Mouse (Mus musculus): ENCODE measurements around the gene Tmem234. TPM values are rescaled to one million over a fixed set of nuclear protein-coding genes. Genes with fewer than 3 reads are reported as not detected.

The Tmem234 gene
- polyA plus RNA-seq, 1 experiment from 2014 or later: 186 TPM

DNA sequence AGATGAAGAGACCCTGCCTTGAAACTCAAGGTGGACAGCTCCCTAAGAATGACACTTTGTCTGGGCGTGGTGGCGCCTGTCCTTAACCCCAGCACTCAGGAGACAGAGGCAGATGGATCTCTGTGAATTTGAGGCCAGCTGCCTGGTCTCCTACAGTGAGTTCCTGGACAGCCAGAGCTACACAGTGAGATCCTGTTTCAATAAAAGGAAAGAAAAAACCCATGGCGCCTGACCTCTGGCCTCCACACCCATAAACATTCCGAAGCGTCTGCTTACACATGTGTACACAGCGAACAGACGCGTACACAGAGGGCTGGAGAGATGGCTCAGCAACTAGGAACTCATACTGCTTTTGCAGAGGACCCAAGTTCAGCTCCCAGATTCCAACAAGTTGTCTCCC lies 36.8 kb upstream of the Tmem234 start:
- H3K27me3 ChIP-seq (replicated peaks; ENCODE audit: control insufficient read depth, insufficient read depth, low read length): no peaks in the 10 kb centered on the region
- peak; percentile 74 for ATAC-seq
- H3K9me3 ChIP-seq (ENCODE audit: control insufficient read depth, low read length): no peaks in the 10 kb centered on the region
- WGBS: 16% methylated on average over 8 of the region's 8 CpGs
- H3K4me3 ChIP-seq (ENCODE audit: low read length): no peak overlapping the region
- no peak overlapping the region for H3K4me2 ChIP-seq (ENCODE audit: low read depth, low read length)
- no peak overlapping the region for H3K9ac ChIP-seq (ENCODE audit: low read depth, low read length)
- no peaks in the 10 kb centered on the region for H3K36me3 ChIP-seq (ENCODE audit: control insufficient read depth, insufficient read depth, low read length)
- H3K4me1 ChIP-seq (ENCODE audit: control insufficient read depth, insufficient read depth, low read length): peaks cover 6% of the 10 kb centered on the region; the same call in 1 of the 2 replicates
- 0 out of 2 replicates have a peak overlapping the region, but pooled peaks have one; percentile 17 for H3K27ac ChIP-seq (ENCODE audit: low read length)

DNA sequence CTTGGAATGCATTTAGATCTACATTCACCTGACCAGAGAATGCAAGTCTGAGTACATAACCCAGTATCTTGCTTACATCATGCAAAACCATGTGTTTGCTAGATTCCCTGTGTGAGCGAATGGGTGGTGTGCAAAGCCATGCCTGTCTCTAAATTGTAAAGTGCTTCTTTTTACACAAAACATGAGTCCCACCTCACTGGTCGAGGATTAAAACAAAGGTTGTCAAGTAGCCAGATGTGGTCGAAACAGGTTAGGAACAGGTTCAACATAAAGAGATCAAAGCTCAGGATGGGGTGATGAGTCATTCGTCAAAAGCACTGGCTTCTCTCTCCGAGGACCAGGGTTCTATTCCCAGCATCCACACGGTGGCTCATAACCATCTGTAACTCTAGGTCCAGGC lies 35.3 kb upstream of the Tmem234 start:
- no peaks in the 10 kb centered on the region for H3K9me3 ChIP-seq (ENCODE audit: control insufficient read depth, low read length)

DNA sequence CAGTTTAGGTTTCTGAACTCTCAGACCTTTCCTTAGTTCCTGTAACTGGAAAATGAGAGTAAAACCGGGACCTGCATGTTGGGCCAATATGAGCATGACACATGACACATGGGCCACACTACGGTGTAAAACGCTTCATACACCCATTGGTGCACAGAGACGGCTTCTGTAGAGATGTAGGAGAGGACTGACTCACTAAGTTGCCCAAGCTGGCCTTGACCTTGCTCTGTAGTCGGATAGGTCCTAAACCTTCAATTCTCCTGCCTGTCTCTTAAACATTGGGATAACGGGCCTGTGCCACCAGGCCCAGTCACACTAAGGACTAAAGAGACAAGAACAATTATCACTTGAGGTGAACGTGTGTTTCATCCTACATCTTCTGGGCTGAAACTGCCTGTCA lies 32.1 kb upstream of the Tmem234 start:
- Histone ChIP-seq H3K36me3 (ENCODE audit: control insufficient read depth, insufficient read depth, low read length) (no peaks in the 10 kb centered on the region), H3K27me3 (replicated peaks; ENCODE audit: control insufficient read depth, insufficient read depth, low read length) (no peaks in the 10 kb centered on the region), H3K9ac (ENCODE audit: low read depth, low read length) (no peak overlapping the region), H3K4me1 (ENCODE audit: control insufficient read depth, insufficient read depth, low read length) (peaks cover 4% of the 10 kb centered on the region; the same call in 1 of the 2 replicates), H3K9me3 (ENCODE audit: control insufficient read depth, low read length) (no peaks in the 10 kb centered on the region), H3K4me3 (ENCODE audit: low read length) (no peak overlapping the region), H3K4me2 (ENCODE audit: low read depth, low read length) (no peak overlapping the region), H3K27ac (ENCODE audit: low read length) (no peak overlapping the region)
- ATAC-seq: no peak
- WGBS: 93% methylated on average over 7 of the region's 7 CpGs

More for the DNA sequence above, 35.3 kb upstream of the Tmem234 start:
- Histone ChIP-seq H3K27ac (ENCODE audit: low read length) (no peak overlapping the region), H3K9ac (ENCODE audit: low read depth, low read length) (no peak overlapping the region), H3K4me1 (ENCODE audit: control insufficient read depth, insufficient read depth, low read length) (peaks cover 6% of the 10 kb centered on the region; the same call in 1 of the 2 replicates), H3K36me3 (ENCODE audit: control insufficient read depth, insufficient read depth, low read length) (no peaks in the 10 kb centered on the region), H3K4me3 (ENCODE audit: low read length) (no peak overlapping the region), H3K4me2 (ENCODE audit: low read depth, low read length) (no peak overlapping the region), H3K27me3 (replicated peaks; ENCODE audit: control insufficient read depth, insufficient read depth, low read length) (no peaks in the 10 kb centered on the region)
- ATAC-seq: no peak
- WGBS: 81% methylated on average over 6 of the region's 6 CpGs

DNA sequence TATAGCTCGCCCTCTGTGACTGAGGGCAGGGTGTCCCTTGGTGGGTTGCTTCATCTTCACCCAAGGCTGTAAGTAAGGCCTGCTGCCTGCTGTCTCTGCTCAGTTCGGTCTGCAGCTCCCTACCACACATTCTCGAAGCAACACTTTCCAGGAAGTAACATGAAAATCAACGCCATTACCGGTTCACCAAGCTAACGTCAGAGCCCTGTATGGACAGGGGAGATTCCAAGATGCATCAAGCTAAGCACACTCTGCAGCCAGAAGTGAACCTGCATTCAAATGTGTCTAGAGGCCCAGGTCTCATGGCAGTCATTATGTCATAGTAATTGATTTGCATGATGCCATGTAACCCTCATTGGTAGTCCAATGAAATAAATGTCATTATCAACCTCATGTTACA lies 30.4 kb upstream of the Tmem234 start:
- Histone ChIP-seq H3K36me3 (ENCODE audit: control insufficient read depth, insufficient read depth, low read length) (no peaks in the 10 kb centered on the region), H3K4me1 (ENCODE audit: control insufficient read depth, insufficient read depth, low read length) (no peaks in the 10 kb centered on the region), H3K9me3 (ENCODE audit: control insufficient read depth, low read length) (no peaks in the 10 kb centered on the region), H3K27ac (ENCODE audit: low read length) (no peak overlapping the region), H3K4me2 (ENCODE audit: low read depth, low read length) (no peak overlapping the region), H3K4me3 (ENCODE audit: low read length) (no peak overlapping the region), H3K27me3 (replicated peaks; ENCODE audit: control insufficient read depth, insufficient read depth, low read length) (no peaks in the 10 kb centered on the region), H3K9ac (ENCODE audit: low read depth, low read length) (no peak overlapping the region)
- 85% methylated on average over 6 of the region's 6 CpGs for WGBS
- ATAC-seq: no peak

DNA sequence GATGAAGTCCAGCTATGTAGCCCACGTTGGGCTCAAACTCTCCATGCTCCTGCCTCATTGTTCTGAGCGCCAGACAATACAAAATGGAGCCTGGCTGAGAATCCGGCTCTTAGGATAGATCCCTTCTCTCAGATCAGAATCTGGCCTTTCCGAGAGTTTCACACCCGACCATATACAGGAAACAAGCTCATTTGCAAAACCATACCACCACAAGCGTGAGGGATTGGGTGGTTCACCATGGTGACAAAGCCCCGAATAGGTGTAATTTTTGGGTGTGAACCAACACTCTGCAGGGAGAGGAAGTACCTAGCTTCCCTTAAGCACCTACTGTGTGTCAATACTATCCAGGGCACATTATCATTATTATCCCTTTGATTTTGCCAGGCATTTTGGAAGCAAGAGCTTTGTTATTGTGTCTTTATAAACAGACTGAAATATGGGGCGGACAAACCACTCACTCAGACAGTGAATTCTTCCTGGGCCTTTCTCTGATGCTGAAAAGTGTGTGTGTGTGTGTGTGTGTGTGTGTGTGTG lies 28.9 kb upstream of the Tmem234 start:
- WGBS: 73% methylated on average over 8 of the region's 8 CpGs
- ATAC-seq: no peak

DNA sequence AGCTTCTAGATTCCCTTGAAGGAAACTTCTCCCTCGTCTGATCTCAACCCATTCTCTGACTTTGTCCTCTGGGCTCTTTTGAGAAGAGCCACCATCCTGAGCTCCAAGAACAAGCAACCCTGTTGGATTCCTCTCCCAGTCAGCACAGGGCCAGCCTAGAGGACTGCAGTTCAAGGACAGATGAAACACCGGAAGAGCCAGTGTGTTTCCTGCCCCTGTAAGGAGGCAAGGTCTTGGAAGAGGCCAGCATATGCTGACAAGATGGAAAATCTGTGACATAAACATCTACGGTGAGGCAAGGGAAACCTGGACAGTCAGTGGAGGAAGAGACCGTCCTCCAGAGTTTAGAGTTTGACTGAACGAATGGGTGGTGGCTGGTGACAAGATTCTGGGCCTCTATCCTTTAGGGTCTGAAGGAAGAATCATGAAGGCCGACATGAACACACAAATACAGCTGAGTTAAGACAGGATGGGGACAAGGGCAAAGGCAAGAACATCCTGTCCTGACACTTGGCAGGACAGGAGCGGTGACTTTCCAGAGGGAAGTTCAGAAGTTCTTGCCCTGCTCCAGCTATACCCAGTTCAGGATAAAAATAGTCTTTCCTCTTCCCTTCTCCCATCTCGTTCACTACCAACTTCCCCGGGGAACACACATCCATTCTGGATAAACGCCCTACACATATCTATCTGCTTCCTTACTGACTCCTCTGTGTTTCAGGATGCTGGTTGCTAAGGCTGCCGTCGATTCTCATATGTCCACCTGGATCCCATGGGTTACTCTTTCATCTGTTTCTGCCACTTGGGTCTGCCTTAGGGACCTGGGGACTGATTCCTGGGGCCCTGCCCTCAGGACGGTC lies 28.0 kb upstream of the Tmem234 start:
- Histone ChIP-seq H3K27me3 (replicated peaks; ENCODE audit: control insufficient read depth, insufficient read depth, low read length) (no peaks in the 10 kb centered on the region), H3K4me1 (ENCODE audit: control insufficient read depth, insufficient read depth, low read length) (no peaks in the 10 kb centered on the region), H3K4me2 (ENCODE audit: low read depth, low read length) (no peak overlapping the region), H3K27ac (ENCODE audit: low read length) (no peak overlapping the region), H3K9ac (ENCODE audit: low read depth, low read length) (no peak overlapping the region), H3K9me3 (ENCODE audit: control insufficient read depth, low read length) (no peaks in the 10 kb centered on the region), H3K36me3 (ENCODE audit: control insufficient read depth, insufficient read depth, low read length) (no peaks in the 10 kb centered on the region), H3K4me3 (ENCODE audit: low read length) (no peak overlapping the region)
- 73% methylated on average over 13 of the region's 13 CpGs for WGBS
- ATAC-seq: no peak

More for the DNA sequence above, 28.9 kb upstream of the Tmem234 start:
- Histone ChIP-seq H3K9ac (ENCODE audit: low read depth, low read length) (no peak overlapping the region), H3K27ac (ENCODE audit: low read length) (no peak overlapping the region), H3K9me3 (ENCODE audit: control insufficient read depth, low read length) (no peaks in the 10 kb centered on the region), H3K4me2 (ENCODE audit: low read depth, low read length) (no peak overlapping the region), H3K27me3 (replicated peaks; ENCODE audit: control insufficient read depth, insufficient read depth, low read length) (no peaks in the 10 kb centered on the region), H3K36me3 (ENCODE audit: control insufficient read depth, insufficient read depth, low read length) (no peaks in the 10 kb centered on the region), H3K4me1 (ENCODE audit: control insufficient read depth, insufficient read depth, low read length) (no peaks in the 10 kb centered on the region), H3K4me3 (ENCODE audit: low read length) (no peak overlapping the region)

DNA sequence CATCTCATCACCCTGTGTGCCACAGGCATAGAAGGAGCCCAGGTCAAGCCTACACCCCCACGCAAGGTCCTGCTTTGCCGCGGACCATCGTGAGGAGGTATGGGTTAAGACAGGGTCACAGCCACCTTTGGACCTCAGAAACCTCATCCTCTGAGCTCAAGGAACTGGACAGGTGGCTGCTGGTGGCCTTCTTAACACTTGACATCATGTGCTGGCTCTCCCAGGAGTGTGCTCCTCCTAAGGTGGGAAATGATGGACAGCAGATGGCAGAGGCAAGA lies 27.4 kb upstream of the Tmem234 start:
- Histone ChIP-seq H3K4me3 (ENCODE audit: low read length) (no peak overlapping the region), H3K36me3 (ENCODE audit: control insufficient read depth, insufficient read depth, low read length) (no peaks in the 10 kb centered on the region), H3K27me3 (replicated peaks; ENCODE audit: control insufficient read depth, insufficient read depth, low read length) (no peaks in the 10 kb centered on the region), H3K4me1 (ENCODE audit: control insufficient read depth, insufficient read depth, low read length) (no peaks in the 10 kb centered on the region), H3K4me2 (ENCODE audit: low read depth, low read length) (no peak overlapping the region), H3K9ac (ENCODE audit: low read depth, low read length) (no peak overlapping the region), H3K27ac (ENCODE audit: low read length) (no peak overlapping the region), H3K9me3 (ENCODE audit: control insufficient read depth, low read length) (no peaks in the 10 kb centered on the region)
- 94% methylated on average over 4 of the region's 4 CpGs for WGBS
- no peak for ATAC-seq

GRCm38 (mm10) chr4:129573430-129573829 lies 27.0 kb upstream of the Tmem234 start, which contains the start of gene Lck:
Lck (minus strand) TSS chr4:129573641.
- no peak within 1 kb of the TSS for H3K27ac ChIP-seq (ENCODE audit: low read length)
- no peaks in the 10 kb centered on the region for H3K27me3 ChIP-seq (replicated peaks; ENCODE audit: control insufficient read depth, insufficient read depth, low read length)
- H3K9ac ChIP-seq (ENCODE audit: low read depth, low read length): no peak within 1 kb of the TSS
- H3K9me3 ChIP-seq (ENCODE audit: control insufficient read depth, low read length): no peaks in the 10 kb centered on the region
- H3K4me3 ChIP-seq (ENCODE audit: low read length): no peak within 1 kb of the TSS
- H3K36me3 ChIP-seq (ENCODE audit: control insufficient read depth, insufficient read depth, low read length): no peaks in the 10 kb centered on the region
- ATAC-seq: no peak
- no peaks in the 10 kb centered on the region for H3K4me1 ChIP-seq (ENCODE audit: control insufficient read depth, insufficient read depth, low read length)
- H3K4me2 ChIP-seq (ENCODE audit: low read depth, low read length): no peak within 1 kb of the TSS
- WGBS: 90% methylated on average over 8 of the region's 8 CpGs

- Histone ChIP-seq H3K4me2 (ENCODE audit: low read depth, low read length) (no peak overlapping the region), H3K4me1 (ENCODE audit: control insufficient read depth, insufficient read depth, low read length) (no peaks in the 10 kb centered on the region), H3K36me3 (ENCODE audit: control insufficient read depth, insufficient read depth, low read length) (no peaks in the 10 kb centered on the region), H3K9me3 (ENCODE audit: control insufficient read depth, low read length) (no peaks in the 10 kb centered on the region), H3K9ac (ENCODE audit: low read depth, low read length) (no peak overlapping the region), H3K27ac (ENCODE audit: low read length) (no peak overlapping the region), H3K4me3 (ENCODE audit: low read length) (no peak overlapping the region), H3K27me3 (replicated peaks; ENCODE audit: control insufficient read depth, insufficient read depth, low read length) (no peaks in the 10 kb centered on the region)
- peak; percentile 46; the same call in 1 of the 2 replicates for ATAC-seq
- 47% methylated on average over 7 of the region's 8 CpGs for WGBS
Observed at GRCm38 (mm10) chr4:129575171-129575844, 25.2 kb upstream of the Tmem234 start.

All from intestine, embryonic 16.5 days (tissue).